Mouse (Mus musculus): ENCODE results near the gene Cln6. TPM values are rescaled to one million over a fixed set of nuclear protein-coding genes. Genes with fewer than 3 reads are reported as not detected.
A peak's percentile ranks its signal among the peaks of the same experiment; 100 is the strongest.
"Not testable (repeated sequence)": the region's sequence is repeated elsewhere in the genome, so short reads cannot be mapped to it uniquely, and the experiment has no call there.

Cln6 gene
- polyA plus RNA-seq, 1 experiment from 2014 or later = 21.2 TPM

GRCm38 (mm10) chr9:62817828-62818614, 20.6 kb upstream of the Cln6 start:
- no peak for ATAC-seq (ENCODE audit: insufficient number of reproducible peaks, insufficient read depth, low FRiP score, low TSS enrichment, low read depth)

GRCm38 (mm10) chr9:62819494-62819893, 19.1 kb upstream of the Cln6 start:
- H3K9ac ChIP-seq = no peak overlapping the region
- WGBS = 74% methylated on average over 3 of the region's 3 CpGs
- H3K4me1 ChIP-seq = peaks cover 19% of the 10 kb centered on the region
- no peak overlapping the region for H3K27ac ChIP-seq
- no peaks in the 10 kb centered on the region for H3K36me3 ChIP-seq
- no peaks in the 10 kb centered on the region; the same call in 1 of the 2 replicates for H3K27me3 ChIP-seq
- no peak for ATAC-seq (ENCODE audit: insufficient number of reproducible peaks, insufficient read depth, low FRiP score, low TSS enrichment, low read depth)
- no peak overlapping the region for H3K4me3 ChIP-seq
- H3K9me3 ChIP-seq = no peaks in the 10 kb centered on the region
- H3K4me2 ChIP-seq = no peak overlapping the region

More at GRCm38 (mm10) chr9:62817828-62818614, 20.6 kb upstream of the Cln6 start:
- no peak overlapping the region for H3K9ac ChIP-seq
- H3K4me3 ChIP-seq = no peak overlapping the region
- H3K9me3 ChIP-seq = no peaks in the 10 kb centered on the region
- peaks cover 19% of the 10 kb centered on the region for H3K4me1 ChIP-seq
- WGBS = 76% methylated on average over 4 of the region's 4 CpGs
- H3K27ac ChIP-seq = peak overlapping the region; percentile 78
- H3K27me3 ChIP-seq = no peaks in the 10 kb centered on the region; the same call in 1 of the 2 replicates
- H3K4me2 ChIP-seq = no peak overlapping the region
- H3K36me3 ChIP-seq = no peaks in the 10 kb centered on the region

- not testable (repeated sequence) for H3K36me3 ChIP-seq; H3K9ac ChIP-seq; H3K4me3 ChIP-seq; H3K27me3 ChIP-seq; ATAC-seq (ENCODE audit: insufficient number of reproducible peaks, insufficient read depth, low FRiP score, low TSS enrichment, low read depth); H3K9me3 ChIP-seq; H3K27ac ChIP-seq; H3K4me2 ChIP-seq
- WGBS = 80% methylated on average over 6 of the region's 6 CpGs
- peaks cover 19% of the 10 kb centered on the region for H3K4me1 ChIP-seq
These were observed 18.7 kb upstream of the Cln6 start for GRCm38 (mm10) chr9:62819910-62820309.

GRCm38 (mm10) chr9:62820829-62821228, 17.8 kb upstream of the Cln6 start:
- Histone ChIP-seq H3K4me2 (no peak overlapping the region), H3K27ac (no peak overlapping the region), H3K4me1 (peaks cover 21% of the 10 kb centered on the region), H3K4me3 (no peak overlapping the region), H3K27me3 (no peaks in the 10 kb centered on the region), H3K9ac (no peak overlapping the region), H3K9me3 (no peaks in the 10 kb centered on the region), H3K36me3 (no peaks in the 10 kb centered on the region)
- no peak for ATAC-seq (ENCODE audit: insufficient number of reproducible peaks, insufficient read depth, low FRiP score, low TSS enrichment, low read depth)
- 83% methylated on average over 6 of the region's 6 CpGs for WGBS

- Histone ChIP-seq H3K4me1 (peaks cover 26% of the 10 kb centered on the region), H3K27ac (no peak overlapping the region), H3K4me3 (no peak overlapping the region), H3K9ac (no peak overlapping the region), H3K36me3 (no peaks in the 10 kb centered on the region), H3K4me2 (no peak overlapping the region), H3K9me3 (no peaks in the 10 kb centered on the region), H3K27me3 (no peaks in the 10 kb centered on the region)
- WGBS = 94% methylated on average over 7 of the region's 7 CpGs
- ATAC-seq (ENCODE audit: insufficient number of reproducible peaks, insufficient read depth, low FRiP score, low TSS enrichment, low read depth) = no peak
These were observed 16.8 kb upstream of the Cln6 start for GRCm38 (mm10) chr9:62821811-62822210.

- H3K4me3 ChIP-seq = no peak overlapping the region
- WGBS = 13% methylated on average over 9 of the region's 9 CpGs
- no peaks in the 10 kb centered on the region for H3K9me3 ChIP-seq
- H3K27ac ChIP-seq = no peak overlapping the region
- no peaks in the 10 kb centered on the region for H3K36me3 ChIP-seq
- H3K4me1 ChIP-seq = peaks cover 20% of the 10 kb centered on the region
- no peaks in the 10 kb centered on the region for H3K27me3 ChIP-seq
- no peak overlapping the region for H3K4me2 ChIP-seq
- H3K9ac ChIP-seq = no peak overlapping the region
- ATAC-seq (ENCODE audit: insufficient number of reproducible peaks, insufficient read depth, low FRiP score, low TSS enrichment, low read depth) = no peak
These were observed 12.7 kb upstream of the Cln6 start for GRCm38 (mm10) chr9:62825791-62826393.

- WGBS = 7% methylated on average over 7 of the region's 7 CpGs
- Histone ChIP-seq H3K4me2 (no peak overlapping the region), H3K4me1 (peaks cover 20% of the 10 kb centered on the region), H3K9ac (0 out of 2 replicates have a peak overlapping the region, but pooled peaks have one; percentile 2), H3K27ac (no peak overlapping the region; the same call in 1 of the 2 replicates), H3K36me3 (no peaks in the 10 kb centered on the region), H3K27me3 (no peaks in the 10 kb centered on the region), H3K9me3 (no peaks in the 10 kb centered on the region), H3K4me3 (no peak overlapping the region)
- ATAC-seq (ENCODE audit: insufficient number of reproducible peaks, insufficient read depth, low FRiP score, low TSS enrichment, low read depth) = no peak
These were observed 12.1 kb upstream of the Cln6 start for GRCm38 (mm10) chr9:62826456-62826855.

GRCm38 (mm10) chr9:62827939-62828652, 10.5 kb upstream of the Cln6 start:
- no peak for ATAC-seq (ENCODE audit: insufficient number of reproducible peaks, insufficient read depth, low FRiP score, low TSS enrichment, low read depth)
- Histone ChIP-seq H3K4me3 (peak overlapping the region; percentile 45), H3K27ac (peak overlapping the region; percentile 65), H3K36me3 (no peaks in the 10 kb centered on the region), H3K9ac (peak overlapping the region; percentile 52; the same call in 1 of the 2 replicates), H3K4me1 (peaks cover 20% of the 10 kb centered on the region), H3K9me3 (no peaks in the 10 kb centered on the region), H3K4me2 (peak overlapping the region; percentile 62), H3K27me3 (no peaks in the 10 kb centered on the region)
- WGBS = 4% methylated on average over 24 of the region's 24 CpGs

- peak; percentile 84 for ATAC-seq (ENCODE audit: insufficient number of reproducible peaks, insufficient read depth, low FRiP score, low TSS enrichment, low read depth)
These were observed 9.9 kb upstream of the Cln6 start for GRCm38 (mm10) chr9:62828662-62829086.

GRCm38 (mm10) chr9:62829877-62830276, 8.7 kb upstream of the Cln6 start:
- no peak overlapping the region for H3K27ac ChIP-seq
- H3K4me3 ChIP-seq = no peak overlapping the region
- 76% methylated on average over 6 of the region's 6 CpGs for WGBS
- no peak for ATAC-seq (ENCODE audit: insufficient number of reproducible peaks, insufficient read depth, low FRiP score, low TSS enrichment, low read depth)
- no peak overlapping the region for H3K4me2 ChIP-seq
- H3K27me3 ChIP-seq = no peaks in the 10 kb centered on the region
- H3K36me3 ChIP-seq = no peaks in the 10 kb centered on the region
- H3K9ac ChIP-seq = no peak overlapping the region
- peaks cover 20% of the 10 kb centered on the region for H3K4me1 ChIP-seq
- no peaks in the 10 kb centered on the region for H3K9me3 ChIP-seq

More at GRCm38 (mm10) chr9:62828662-62829086, 9.9 kb upstream of the Cln6 start:
- peaks cover 20% of the 10 kb centered on the region for H3K4me1 ChIP-seq
- H3K27ac ChIP-seq = peak overlapping the region; percentile 65; the same call in 1 of the 2 replicates
- H3K9ac ChIP-seq = peak overlapping the region; percentile 52; the same call in 1 of the 2 replicates
- H3K27me3 ChIP-seq = no peaks in the 10 kb centered on the region
- H3K4me3 ChIP-seq = peak overlapping the region; percentile 45
- peak overlapping the region; percentile 62 for H3K4me2 ChIP-seq
- no peaks in the 10 kb centered on the region for H3K9me3 ChIP-seq
- no peaks in the 10 kb centered on the region for H3K36me3 ChIP-seq
- WGBS = 1% methylated on average over 23 of the region's 23 CpGs

- H3K4me3 ChIP-seq = no peak overlapping the region
- no peak overlapping the region for H3K27ac ChIP-seq
- no peaks in the 10 kb centered on the region for H3K36me3 ChIP-seq
- H3K27me3 ChIP-seq = no peaks in the 10 kb centered on the region
- WGBS = 78% methylated on average over 5 of the region's 5 CpGs
- H3K9ac ChIP-seq = no peak overlapping the region
- no peaks in the 10 kb centered on the region for H3K9me3 ChIP-seq
- no peak for ATAC-seq (ENCODE audit: insufficient number of reproducible peaks, insufficient read depth, low FRiP score, low TSS enrichment, low read depth)
- H3K4me2 ChIP-seq = no peak overlapping the region
- peaks cover 18% of the 10 kb centered on the region for H3K4me1 ChIP-seq
These were observed 3.7 kb upstream of the Cln6 start for GRCm38 (mm10) chr9:62834906-62835305.

All from embryonic facial prominence, embryonic 13.5 days (tissue).